Mouse (Mus musculus) lung, postnatal 0 days (tissue): ENCODE data around the gene Dtx2.

Experiments used
- CTCF ChIP-seq: IDR thresholded peaks from 2 replicates; pipeline ENCODE4 v1.5.1; 2016; ENCODE audit warnings: antibody characterized with exemption, mild to moderate bottlenecking
- EP300 ChIP-seq: IDR thresholded peaks from 2 replicates; pipeline ENCODE4 v1.6.1; 2016; ENCODE audit warnings: antibody characterized with exemption, mild to moderate bottlenecking, control low read depth

DNA sequence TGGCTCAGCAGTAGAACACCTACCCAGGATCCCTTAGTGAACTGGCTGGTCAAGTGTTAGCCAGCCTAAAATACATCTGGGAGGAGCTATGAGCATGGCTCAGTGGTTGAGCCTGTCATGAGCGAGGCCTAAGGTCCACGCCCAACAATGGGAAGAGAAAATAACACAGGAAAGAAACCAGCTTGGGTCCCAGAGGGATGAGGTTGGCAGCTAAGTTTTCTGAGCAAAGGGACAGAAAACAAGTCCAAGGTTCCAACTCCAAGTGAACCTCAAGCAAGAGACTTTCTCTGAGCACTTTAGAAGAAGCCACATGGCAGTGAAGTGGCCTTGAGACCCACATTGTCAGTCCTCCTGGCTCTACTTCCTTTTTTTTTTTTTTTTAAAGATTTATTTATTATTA lies 42.9 kb upstream of the Dtx2 start:
- TF ChIP-seq EP300 (no peak), CTCF (no peak)
